Mouse (Mus musculus): ENCODE results near the gene Nacc1. TPM values are rescaled to one million over a fixed set of nuclear protein-coding genes. Genes with fewer than 3 reads are reported as not detected.

Gene Nacc1
- total RNA-seq (2021), result 10 to 100 TPM; 65.0 to 68.7 TPM

DNA sequence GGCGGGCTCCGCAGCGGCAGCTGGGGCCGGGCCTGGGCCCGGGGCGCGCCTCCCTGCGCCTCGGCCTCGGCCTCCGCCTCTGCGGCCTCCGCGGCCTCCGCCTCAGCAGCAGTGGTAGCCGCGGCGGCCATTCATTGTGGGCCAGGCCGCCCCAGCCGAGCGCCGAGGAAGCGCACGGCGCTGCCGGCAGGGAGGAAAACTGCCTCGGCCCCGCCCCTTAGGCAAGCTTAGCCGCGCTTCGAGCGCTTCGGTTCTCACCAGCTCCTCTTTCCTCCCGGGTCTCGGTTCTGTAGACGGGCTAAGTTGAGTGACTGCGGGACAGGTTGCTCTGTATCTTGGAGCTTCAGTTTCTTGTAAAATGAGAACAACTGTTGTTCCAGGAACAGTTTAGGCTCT is at the start of gene Nacc1:
TSS of gene Nacc1 (minus strand) at position 158 of the 396 bp plus-strand sequence.
- peak; percentile 91 for DNase-seq

DNA sequence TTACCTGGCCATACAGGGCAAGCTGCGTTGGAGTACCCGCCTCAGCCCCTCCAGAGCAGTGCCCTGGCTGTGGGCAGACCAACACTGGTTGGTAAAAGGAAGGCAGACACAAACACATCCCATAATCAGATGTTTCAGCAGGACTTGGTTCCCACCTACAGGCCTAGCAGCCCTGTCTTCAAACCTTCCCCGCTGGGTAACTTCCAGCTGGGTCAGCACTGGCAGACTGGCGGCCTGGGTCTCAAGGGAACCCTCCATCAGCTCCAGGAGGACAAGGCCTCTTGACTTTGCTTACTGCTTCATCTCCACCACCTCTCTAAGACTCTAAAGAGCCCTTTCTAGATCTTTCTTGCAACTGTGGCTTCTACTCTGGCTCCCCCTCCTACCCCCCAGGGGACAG is 48.9 kb upstream of the Nacc1 start:
- DNase-seq, result no peak

GRCm38 (mm10) chr8:84735597-84735996 is 47.9 kb upstream of the Nacc1 start:
- DNase-seq, result peak; percentile 56

- no peak for DNase-seq
Measured at GRCm38 (mm10) chr8:84734680-84735079, 47.0 kb upstream of the Nacc1 start.

GRCm38 (mm10) chr8:84733959-84734358 is 46.3 kb upstream of the Nacc1 start:
- DNase-seq, result no peak

DNA sequence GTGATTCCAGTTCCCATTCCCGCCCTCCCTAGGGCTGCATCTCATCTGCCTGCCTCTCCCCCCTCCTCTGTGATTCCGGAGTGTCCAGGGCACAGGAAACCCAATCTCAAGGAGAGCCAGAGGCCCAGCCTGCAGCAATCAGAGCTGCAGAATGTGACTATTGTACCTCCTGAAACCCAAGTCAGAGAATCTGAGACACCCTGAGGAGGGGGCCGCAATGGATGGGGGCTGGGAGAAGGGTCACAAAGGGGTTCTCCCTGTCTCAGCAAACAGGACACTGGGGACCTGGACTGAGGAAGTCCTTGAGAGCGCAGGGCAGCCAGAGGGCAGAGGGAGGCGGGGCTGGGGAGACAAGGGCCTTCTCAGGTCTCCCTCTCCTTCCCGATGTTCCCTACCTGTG is 45.3 kb upstream of the Nacc1 start:
- no peak for DNase-seq

- DNase-seq, result peak; percentile 49
Measured at GRCm38 (mm10) chr8:84732545-84732944, 44.9 kb upstream of the Nacc1 start.

DNA sequence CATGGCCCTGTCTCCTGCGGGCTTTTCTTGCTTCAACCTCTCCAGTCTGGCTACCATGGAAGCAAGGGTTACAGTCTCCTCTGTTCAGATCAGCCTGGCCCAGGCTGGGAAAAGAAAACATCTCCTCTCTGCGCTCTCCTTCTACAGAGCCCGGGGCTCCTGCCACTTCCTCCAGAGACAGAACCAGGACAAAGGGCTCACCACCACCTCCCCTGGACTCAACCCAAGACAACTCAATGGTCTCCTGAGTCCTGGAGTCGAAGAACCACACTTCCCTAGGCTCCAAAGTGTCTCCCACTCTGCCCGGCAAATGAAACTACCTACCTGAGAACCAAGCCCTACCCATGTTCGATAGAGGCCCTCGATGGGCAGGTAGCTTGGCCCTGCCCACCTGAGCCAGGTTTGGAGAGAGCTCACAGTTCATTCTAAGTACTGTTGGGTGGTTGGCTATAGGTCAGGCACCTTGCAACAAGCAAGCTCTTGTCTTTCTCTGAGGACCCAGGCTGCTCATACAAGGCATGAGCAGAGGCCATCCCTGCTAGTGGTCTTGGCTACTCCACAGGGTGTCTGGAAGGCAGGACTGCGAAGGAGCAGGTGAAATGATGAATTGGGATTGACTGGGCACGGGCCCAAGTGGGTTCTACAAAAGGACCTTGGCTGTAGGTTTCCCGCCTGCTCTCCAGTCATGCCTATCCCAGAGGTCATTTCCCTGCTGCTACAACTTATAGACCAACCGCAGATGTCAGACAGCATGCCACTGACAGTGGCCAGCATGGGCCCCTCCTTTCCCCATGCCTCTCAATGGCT is 43.9 kb upstream of the Nacc1 start:
- DNase-seq, result no peak

DNA sequence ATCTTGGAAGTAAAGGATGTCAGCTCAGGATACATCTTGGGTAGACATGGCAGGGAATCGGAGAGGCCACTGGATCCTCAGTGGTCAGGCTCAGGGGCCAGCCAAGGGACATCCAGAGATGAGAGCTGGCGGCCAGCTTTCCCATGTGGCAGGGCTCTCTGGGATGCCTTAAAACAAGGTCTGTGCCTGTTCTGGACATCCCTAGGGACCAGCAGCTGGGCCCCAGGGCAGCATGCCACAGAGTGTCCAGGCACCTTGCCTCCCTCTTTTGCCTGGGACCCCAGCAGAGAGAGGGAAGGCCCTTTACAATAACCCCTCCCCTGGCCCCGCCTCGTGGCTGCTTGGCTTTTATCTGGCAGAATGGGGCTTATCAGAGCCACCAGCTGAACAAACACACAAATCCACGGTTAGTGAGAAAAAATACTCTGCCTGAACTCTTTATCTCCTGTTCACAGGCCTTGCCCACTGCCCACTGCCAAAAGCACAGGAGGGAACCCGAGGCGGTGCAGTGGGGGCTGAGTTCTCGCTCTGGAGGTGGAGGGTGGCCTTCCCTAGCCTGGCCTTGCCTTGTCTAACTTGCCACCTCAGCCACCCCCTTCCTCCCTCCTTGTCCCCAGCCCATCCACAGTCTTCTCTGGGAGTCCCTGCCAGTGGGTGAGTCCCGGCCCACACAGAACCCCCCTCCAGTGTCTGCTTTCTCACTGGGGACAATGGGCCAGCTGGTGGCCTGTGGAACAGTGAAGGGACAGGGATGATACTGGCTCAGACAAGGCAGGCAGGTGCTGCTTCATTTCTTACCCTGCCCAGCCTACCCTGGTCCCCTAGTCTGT is 43.1 kb upstream of the Nacc1 start:
- DNase-seq, result peak; percentile 74

- DNase-seq, result peak; percentile 58
Measured at GRCm38 (mm10) chr8:84729921-84730362, 42.3 kb upstream of the Nacc1 start.

DNA sequence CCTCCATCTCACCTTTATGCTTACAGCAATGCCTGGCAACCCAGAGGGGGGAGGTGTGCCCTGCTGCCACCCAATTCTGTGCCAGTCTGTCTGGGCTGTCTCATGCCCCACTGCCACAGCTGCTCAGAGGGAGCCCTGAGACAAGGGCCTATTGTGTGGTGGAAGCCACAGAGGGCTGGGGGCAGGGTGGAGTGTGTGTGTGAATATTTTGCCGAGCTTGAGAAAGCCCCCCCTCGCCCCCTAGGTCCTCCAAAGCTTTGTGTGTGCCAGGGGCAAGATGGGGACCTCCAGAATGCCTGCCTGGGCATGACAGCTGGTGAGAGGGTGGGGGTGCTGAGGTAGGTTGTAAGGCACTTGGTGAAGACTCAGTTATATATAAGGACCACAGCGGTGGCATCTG is 40.8 kb upstream of the Nacc1 start:
- no peak for DNase-seq

- peak; percentile 54 for DNase-seq
Measured at GRCm38 (mm10) chr8:84725941-84726259, 38.2 kb upstream of the Nacc1 start.

- no peak for DNase-seq
Measured at GRCm38 (mm10) chr8:84725246-84725940, 37.7 kb upstream of the Nacc1 start.

GRCm38 (mm10) chr8:84724683-84725082 is 37.0 kb upstream of the Nacc1 start:
- no peak for DNase-seq

- no peak for DNase-seq
Measured at GRCm38 (mm10) chr8:84723571-84723900, 35.9 kb upstream of the Nacc1 start.

DNA sequence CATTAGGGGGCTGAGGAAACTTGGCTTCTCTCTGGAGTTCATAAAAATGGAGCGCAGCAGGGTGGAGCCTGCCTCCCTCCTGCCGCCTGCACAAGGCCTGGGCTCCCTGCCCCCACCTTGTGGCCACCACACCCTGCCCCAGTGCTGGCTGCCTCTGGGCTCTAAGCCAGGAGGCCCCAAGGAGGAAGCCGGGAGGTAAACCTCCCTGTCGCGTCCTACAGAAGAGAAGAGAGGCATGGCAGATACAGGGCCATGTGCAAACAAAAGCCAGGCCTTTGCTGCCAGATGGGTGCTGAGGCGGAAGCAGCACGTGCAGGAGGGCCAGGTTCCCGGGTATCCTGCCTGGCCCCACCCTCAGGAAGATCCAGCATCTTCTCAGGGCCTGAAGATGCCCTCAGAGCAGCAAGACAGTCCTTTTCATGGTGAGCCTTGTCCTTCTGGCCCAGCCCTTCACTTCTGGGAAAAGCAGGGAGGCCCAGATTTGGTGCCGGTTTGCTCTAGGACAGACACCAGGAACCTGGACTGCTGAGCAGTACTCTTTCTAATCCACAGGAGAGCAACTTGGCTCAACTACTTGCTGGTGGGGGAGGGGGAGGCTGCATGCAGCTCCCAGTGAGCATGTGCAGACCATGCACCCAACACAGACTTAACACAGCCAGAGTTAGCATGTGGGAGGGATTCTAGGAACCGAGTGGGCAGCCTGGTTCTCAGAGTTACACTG is 35.3 kb upstream of the Nacc1 start, which contains the start of gene G430095P16Rik:
TSS of gene G430095P16Rik (plus strand) at position 158 of the 721 bp plus-strand sequence.
- DNase-seq, result peak; percentile 84

DNA sequence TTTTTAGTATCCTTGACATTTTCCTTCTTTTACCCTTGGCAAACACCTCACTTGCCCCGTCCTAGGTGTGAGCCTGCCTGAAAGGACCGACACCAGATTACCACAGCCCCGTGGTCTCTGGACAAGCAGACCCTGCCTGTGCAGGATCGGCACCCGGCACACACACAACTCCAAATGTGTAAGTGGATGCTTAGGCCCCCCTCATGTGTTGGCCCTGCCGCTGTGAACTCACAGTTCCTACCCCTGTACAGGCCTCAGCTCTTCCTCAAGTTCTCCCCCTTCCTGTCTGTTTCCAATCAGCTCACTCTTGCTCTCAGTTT is 34.8 kb upstream of the Nacc1 start:
- DNase-seq, result no peak

DNA sequence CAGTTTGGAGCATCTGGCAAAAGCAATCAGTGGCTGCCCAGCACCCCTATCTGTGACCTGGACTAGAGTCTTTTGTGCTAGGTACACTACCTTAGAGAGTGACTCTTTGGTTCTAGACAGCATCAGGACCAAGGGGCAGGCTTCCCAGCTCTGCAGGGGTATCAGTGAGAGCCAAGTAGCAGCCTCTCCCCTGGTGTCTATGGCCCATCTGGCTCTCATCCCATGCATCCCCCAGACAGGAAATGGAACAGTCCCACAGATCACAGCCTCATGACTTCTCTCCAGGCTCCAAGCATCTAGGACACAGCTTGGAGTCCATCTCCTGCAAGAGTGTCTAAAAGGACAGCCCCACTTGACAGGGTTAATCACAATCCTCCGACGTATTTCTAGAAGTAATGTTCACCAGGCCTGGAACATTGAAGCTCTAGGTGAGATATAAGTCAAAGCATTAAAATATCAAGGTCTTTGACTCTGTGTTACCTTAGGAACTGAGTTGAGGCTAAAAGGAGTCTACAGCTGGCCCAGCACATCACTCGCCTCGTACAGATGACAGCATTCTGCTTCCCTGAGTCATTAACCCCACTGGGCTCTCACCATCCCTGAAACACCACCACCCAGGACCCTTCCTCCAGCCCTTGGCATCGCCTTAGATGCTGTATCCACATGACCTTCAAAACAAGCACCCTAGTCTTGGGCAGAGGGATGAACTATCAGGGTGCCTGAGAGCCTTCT is 31.5 kb upstream of the Nacc1 start:
- DNase-seq, result no peak

- DNase-seq, result no peak
Measured at GRCm38 (mm10) chr8:84718476-84718875, 30.8 kb upstream of the Nacc1 start.

DNA sequence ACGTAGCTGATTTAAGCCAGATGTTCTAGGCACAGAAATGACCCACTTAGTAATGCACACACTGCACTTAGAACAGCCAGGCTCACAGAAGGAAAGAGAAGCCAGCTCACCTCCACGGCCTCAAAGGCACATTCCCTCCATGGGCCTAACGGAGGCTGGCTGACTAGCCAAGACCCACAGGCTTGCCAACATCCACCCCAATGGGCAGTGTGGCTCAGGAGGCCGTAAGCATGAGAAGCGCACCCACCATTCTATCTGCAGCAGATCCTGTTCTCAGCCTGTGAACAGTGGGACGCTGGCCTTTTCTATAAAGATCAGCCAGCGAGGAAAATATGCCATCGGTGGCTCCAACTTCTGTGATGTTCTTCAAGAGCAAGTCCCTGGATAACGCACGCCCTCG is 29.1 kb upstream of the Nacc1 start:
- no peak for DNase-seq

DNA sequence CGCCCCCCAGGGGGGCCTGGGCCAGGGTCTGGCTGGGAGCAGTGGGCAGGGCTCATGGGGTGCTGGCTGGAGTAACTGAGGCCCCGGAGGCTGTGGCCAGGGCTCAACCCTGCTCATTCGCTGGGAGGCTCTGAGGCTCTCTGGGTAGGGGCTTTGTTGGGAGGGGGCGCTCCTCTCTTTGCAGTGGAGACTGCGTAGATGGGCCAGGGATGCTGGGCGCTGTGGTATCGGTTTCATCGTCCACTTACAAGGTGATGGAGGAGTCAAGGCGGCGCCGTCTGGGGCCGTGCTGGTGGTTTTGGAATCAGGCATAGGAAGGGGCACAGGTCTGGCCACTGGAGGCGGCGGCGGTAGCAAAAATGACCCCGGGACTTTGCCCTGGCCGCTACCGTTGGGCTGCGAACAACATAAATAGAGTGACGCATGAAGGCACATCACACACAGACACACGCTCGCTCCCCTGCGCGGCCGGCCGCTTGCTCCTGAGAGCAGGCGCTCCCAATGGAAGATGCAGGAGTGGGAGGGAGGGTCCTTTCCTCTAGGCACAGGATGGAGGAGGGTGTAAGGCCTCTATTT is 28.3 kb upstream of the Nacc1 start:
- no peak for DNase-seq

- no peak for DNase-seq
Measured at GRCm38 (mm10) chr8:84714161-84714560, 26.5 kb upstream of the Nacc1 start.
